Comparison of ENCODE assay signal across 25 mouse cellular contexts in genomic region chr2:108231924-108232323, GRCm38 (mm10).
DNase-seq lines count a peak whose midpoint lies in the region; ATAC-seq and TF ChIP-seq lines count a peak whose summit lies in the region.
"Had no signal": no experiment of that assay in that cellular context is flagged by ENCODE, and none has a peak within 500 bp of the region (broad histone marks: within the 10 kb centered on the region; RNA-seq: fewer than 3 reads in every experiment).

No protein-coding gene starts in this region.

- H3K36me3 ChIP-seq in midbrain, embryonic 15.5 days (replicated peaks) = no peaks in the 10 kb centered on the region
- H3K36me3 ChIP-seq in heart, adult 2 months (ENCODE audit: control insufficient read depth, insufficient read depth, low read length) = no peaks in the 10 kb centered on the region
- H3K36me3 ChIP-seq: forebrain, embryonic 15.5 days; heart, embryonic 12.5 days; hindbrain, embryonic 15.5 days; kidney, embryonic 15.5 days; limb, embryonic 13.5 days; liver, embryonic 12.5 days; neural tube, embryonic 13.5 days had no signal

- H3K4me2 ChIP-seq in midbrain, embryonic 15.5 days = 0 out of 2 replicates have a peak overlapping the region, but pooled peaks have one; percentile 13
- H3K4me2 ChIP-seq: forebrain, embryonic 15.5 days; heart, embryonic 12.5 days; hindbrain, embryonic 15.5 days; kidney, embryonic 15.5 days; limb, embryonic 13.5 days; liver, embryonic 12.5 days; neural tube, embryonic 13.5 days had no signal

- H3K4me3 ChIP-seq in midbrain, embryonic 15.5 days = no peak overlapping the region
- no peak overlapping the region for H3K4me3 ChIP-seq in heart, adult 2 months
- H3K4me3 ChIP-seq: forebrain, embryonic 15.5 days; heart, embryonic 12.5 days; hindbrain, embryonic 15.5 days; kidney, embryonic 15.5 days; limb, embryonic 13.5 days; liver, embryonic 12.5 days; neural tube, embryonic 13.5 days had no signal

- intact Hi-C loops in heart, adult 2 months (cut with DNase I) = no loop called here

- no peaks in the 10 kb centered on the region for H3K9me3 ChIP-seq in midbrain, embryonic 15.5 days
- H3K9me3 ChIP-seq: forebrain, embryonic 15.5 days; heart, embryonic 12.5 days; hindbrain, embryonic 15.5 days; kidney, embryonic 15.5 days; limb, embryonic 13.5 days; liver, embryonic 12.5 days; neural tube, embryonic 13.5 days had no signal

- TF ChIP-seq EP300 in heart, adult 2 months (IDR thresholded peaks at IDR 0.05; ENCODE audit: insufficient read depth, low read depth, low read length) = no peak

- no peak for DNase-seq in frontal cortex, postnatal 25 days (ENCODE audit: low spot score in 2 of 2)
- peak; percentile 1 for DNase-seq in R1 (ENCODE audit: low read depth, low spot score)
- DNase-seq in embryo, embryonic 11 days = peak; percentile 13
- DNase-seq in heart, adult 2 months = no peak
- DNase-seq in testis, postnatal 14 days (ENCODE audit: low spot score) = no peak
- DNase-seq: adrenal gland, postnatal 36 days; cerebellum, adult 11-12 months; gastrocnemius, postnatal 14 days; heart, adult 11 months; heart, postnatal 10 days; kidney, postnatal 4 days; lung, adult 18-20 months; lung, postnatal 10 days had no signal

- 25% methylated on average over 7 of the region's 7 CpGs for WGBS in midbrain, embryonic 15.5 days
- WGBS in heart, adult 2 months = 73% methylated on average over 7 of the region's 7 CpGs

- no peaks in the 10 kb centered on the region for H3K27me3 ChIP-seq in midbrain, embryonic 15.5 days (replicated peaks)
- H3K27me3 ChIP-seq in heart, adult 2 months (ENCODE audit: control insufficient read depth, insufficient read depth, low read length) = no peaks in the 10 kb centered on the region
- H3K27me3 ChIP-seq: forebrain, embryonic 15.5 days; heart, embryonic 12.5 days; hindbrain, embryonic 15.5 days; kidney, embryonic 15.5 days; limb, embryonic 13.5 days; liver, embryonic 12.5 days; neural tube, embryonic 13.5 days had no signal

- no peak overlapping the region for H3K27ac ChIP-seq in midbrain, embryonic 15.5 days
- no peak overlapping the region for H3K27ac ChIP-seq in heart, adult 2 months
- H3K27ac ChIP-seq: forebrain, embryonic 15.5 days; hindbrain, embryonic 15.5 days; kidney, embryonic 15.5 days; limb, embryonic 13.5 days; liver, embryonic 12.5 days; neural tube, embryonic 13.5 days had no signal

- peak; percentile 64; the same call in 1 of the 2 replicates for ATAC-seq in frontal cortex, adult (ENCODE audit: low TSS enrichment)
- ATAC-seq in midbrain, embryonic 15.5 days (replicated peaks) = peak; percentile 77
- no peak for ATAC-seq in inflammation-experienced regulatory T-cells, adult 6 months
- ATAC-seq: CD4-positive, CD25-positive, alpha-beta regulatory T cell, adult 4 months; forebrain, embryonic 15.5 days; intestine, embryonic 16.5 days; liver, embryonic 12.5 days had no signal

- H3K9ac ChIP-seq in midbrain, embryonic 15.5 days = no peak overlapping the region
- no peak overlapping the region for H3K9ac ChIP-seq in heart, adult 2 months (ENCODE audit: low read depth, low read length)
- H3K9ac ChIP-seq: forebrain, embryonic 15.5 days; heart, embryonic 12.5 days; hindbrain, embryonic 15.5 days; kidney, embryonic 15.5 days; limb, embryonic 13.5 days; liver, embryonic 12.5 days; neural tube, embryonic 13.5 days had no signal

- TF ChIP-seq CTCF in heart, adult 2 months (IDR thresholded peaks at IDR 0.05) = no peak

- H3K4me1 ChIP-seq in midbrain, embryonic 15.5 days = no peaks in the 10 kb centered on the region
- H3K4me1 ChIP-seq in heart, adult 2 months (ENCODE audit: control insufficient read depth, insufficient read depth, low read length) = no peaks in the 10 kb centered on the region
- H3K4me1 ChIP-seq: forebrain, embryonic 15.5 days; heart, embryonic 12.5 days; hindbrain, embryonic 15.5 days; kidney, embryonic 15.5 days; limb, embryonic 13.5 days; liver, embryonic 12.5 days had no signal

- no peaks in the 10 kb centered on the region for H3K79me2 ChIP-seq in heart, adult 2 months (replicated peaks; ENCODE audit: control insufficient read depth, insufficient read depth, low read length)

- no peak for TF ChIP-seq POLR2A in heart, adult 2 months (IDR thresholded peaks at IDR 0.05; ENCODE audit: insufficient read depth, low read depth, low read length)

Comparison
In these comparisons a context has a peak if more than half of its experiments do, and no peak if none do; other contexts are left out.
1. DNase-seq: peak in R1 (single experiment) and embryo, embryonic 11 days (single experiment); none in frontal cortex, postnatal 25 days (0 of 2), heart, adult 2 months (0 of 2) and testis, postnatal 14 days (single experiment).